Mouse (Mus musculus): ENCODE measurements around the gene Ckap5.

GRCm38 (mm10) chr2:91568125-91568524 lies 41.6 kb downstream of the Ckap5 start:
- TF ChIP-seq CTCF (IDR thresholded peaks at IDR 0.05; ENCODE audit: borderline replicate concordance, extremely low read depth, insufficient read depth, insufficient read length) (no peak), POLR2A (IDR thresholded peaks at IDR 0.05; ENCODE audit: borderline replicate concordance, extremely low read depth, insufficient read depth, insufficient read length, poor library complexity, severe bottlenecking) (no peak)
